Mouse (Mus musculus) heart, postnatal 0 days (tissue): ENCODE measurements around the gene 2810006K23Rik.

Experiments
- CTCF ChIP-seq: IDR thresholded peaks from 2 replicates; pipeline ENCODE4 v1.5.1; 2016; ENCODE audit warnings: antibody characterized with exemption, control low read depth, low read depth
- EP300 ChIP-seq: IDR thresholded peaks from 2 replicates; pipeline ENCODE4 v1.6.1; 2016; ENCODE audit warnings: antibody characterized with exemption, low read depth

- TF ChIP-seq CTCF: no peak
- no peak for TF ChIP-seq EP300
These were observed 10.0 kb downstream of the 2810006K23Rik start for GRCm38 (mm10) chr5:124337909-124338308.
